Mouse (Mus musculus): ENCODE results near the gene Cops2. TPM values are rescaled to one million over a fixed set of nuclear protein-coding genes. Genes with fewer than 3 reads are reported as not detected.

Cops2 gene
- polyA plus RNA-seq, 1 experiment from 2014 or later: 36.8 TPM

DNA sequence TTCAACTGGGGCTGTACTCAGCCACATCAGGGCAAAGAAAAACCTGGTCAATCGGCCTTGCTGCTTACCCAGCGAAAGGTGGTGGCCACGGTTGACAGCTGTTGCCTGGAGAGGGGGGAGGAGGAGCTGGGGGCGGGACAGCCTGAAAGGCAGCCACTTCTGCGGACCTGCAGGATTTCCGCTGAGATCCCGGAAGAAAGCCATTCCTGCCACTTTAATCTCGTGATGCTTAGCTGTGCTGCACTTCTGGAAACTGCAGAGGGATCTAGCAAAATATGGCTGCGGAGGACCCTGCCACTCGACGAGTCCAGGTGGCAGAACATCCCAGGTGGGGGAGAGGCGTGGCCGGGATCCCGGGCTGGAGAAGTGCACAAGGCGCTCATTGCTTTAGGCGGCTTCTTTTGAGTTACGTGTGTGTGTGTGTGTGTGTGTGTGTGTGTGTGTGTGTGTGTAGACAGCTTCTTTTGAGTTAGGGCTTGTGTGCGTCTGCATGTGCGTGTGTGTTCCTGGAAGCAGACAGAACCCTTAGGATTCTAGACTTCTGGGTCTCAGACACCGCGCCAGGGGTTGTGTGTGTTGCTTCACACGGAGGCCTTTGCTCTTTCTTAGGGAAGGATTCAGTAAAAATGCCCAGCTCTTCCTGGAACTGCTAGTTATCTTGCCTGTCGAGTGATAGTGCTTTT is 7.3 kb upstream of the Cops2 start:
- Histone ChIP-seq H3K9me3 (ENCODE audit: control insufficient read depth, low read length) (no peaks in the 10 kb centered on the region), H3K27ac (replicated peaks) (peak overlapping the region; percentile 78; the same call in 1 of the 2 replicates), H3K4me1 (replicated peaks; ENCODE audit: control insufficient read depth, insufficient read depth) (no peaks in the 10 kb centered on the region; the same call in 1 of the 2 replicates), H3K4me3 (ENCODE audit: low read depth, low read length) (peak overlapping the region; percentile 65), H3K27me3 (ENCODE audit: control insufficient read depth, insufficient read depth, low read length) (no peaks in the 10 kb centered on the region), H3K9ac (ENCODE audit: low read length) (peak overlapping the region; percentile 65), H3K4me2 (replicated peaks; ENCODE audit: low read depth) (peak overlapping the region; percentile 63), H3K36me3 (ENCODE audit: control insufficient read depth, insufficient read depth, low read length) (no peaks in the 10 kb centered on the region)
- 3% methylated on average over 23 of the region's 23 CpGs for WGBS
- ATAC-seq (ENCODE audit: low FRiP score, low TSS enrichment) (peak; percentile 95), DNase-seq (ENCODE audit: low spot score) (peak; percentile 87)
- TF ChIP-seq EP300 (optimal IDR thresholded peaks at IDR 0.05) (no peak), CTCF (IDR thresholded peaks at IDR 0.05; ENCODE audit: low read depth) (no peak)

DNA sequence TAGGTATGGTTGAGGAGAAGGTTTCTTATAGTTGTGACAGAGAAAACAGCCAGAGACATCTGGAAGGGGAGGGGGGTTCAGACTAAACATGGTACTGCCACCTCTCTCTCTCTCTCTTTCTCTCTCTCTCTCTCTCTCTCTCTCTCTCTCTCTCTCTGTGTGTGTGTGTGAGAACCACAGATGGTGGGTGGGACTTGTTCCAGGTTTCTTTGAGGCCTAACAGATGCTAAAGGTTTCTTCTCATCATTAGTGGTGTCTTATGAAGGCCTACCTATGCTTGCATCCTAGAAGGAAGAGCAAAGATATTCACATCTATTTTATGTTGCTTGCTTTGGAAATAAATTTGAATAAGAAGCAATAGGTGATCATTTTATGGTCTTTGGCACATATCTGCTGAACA is 6.6 kb upstream of the Cops2 start:
- ATAC-seq (ENCODE audit: low FRiP score, low TSS enrichment): no peak
- Histone ChIP-seq H3K27ac (replicated peaks) (no peak overlapping the region; the same call in 1 of the 2 replicates), H3K4me1 (replicated peaks; ENCODE audit: control insufficient read depth, insufficient read depth) (no peaks in the 10 kb centered on the region; the same call in 1 of the 2 replicates), H3K36me3 (ENCODE audit: control insufficient read depth, insufficient read depth, low read length) (no peaks in the 10 kb centered on the region), H3K9me3 (ENCODE audit: control insufficient read depth, low read length) (no peaks in the 10 kb centered on the region), H3K4me2 (replicated peaks; ENCODE audit: low read depth) (peak overlapping the region; percentile 63), H3K27me3 (ENCODE audit: control insufficient read depth, insufficient read depth, low read length) (no peaks in the 10 kb centered on the region), H3K9ac (ENCODE audit: low read length) (no peak overlapping the region), H3K4me3 (ENCODE audit: low read depth, low read length) (peak overlapping the region; percentile 65; the same call in 1 of the 2 replicates)
- DNase-seq (ENCODE audit: low spot score): no peak
- TF ChIP-seq CTCF (IDR thresholded peaks at IDR 0.05; ENCODE audit: low read depth) (no peak), EP300 (optimal IDR thresholded peaks at IDR 0.05) (no peak)

DNA sequence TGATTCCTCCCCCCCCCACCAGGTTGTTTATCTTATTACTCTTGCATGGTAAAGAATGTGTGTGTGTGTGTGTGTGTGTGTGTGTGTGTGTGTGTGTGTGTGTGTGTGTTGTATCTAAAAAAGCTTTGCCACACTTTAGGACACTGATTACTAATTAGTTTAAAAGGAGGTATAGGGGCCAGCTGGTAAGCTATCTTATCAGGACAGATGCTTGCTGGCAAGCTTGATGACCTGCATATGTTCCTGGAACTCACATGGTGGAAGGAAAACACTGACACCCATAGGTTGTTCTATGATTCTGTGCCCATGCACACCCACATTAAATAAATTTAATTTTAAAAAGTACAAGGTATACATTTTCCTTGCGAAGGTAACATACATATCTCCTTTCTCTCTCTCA is 5.6 kb upstream of the Cops2 start:
- Histone ChIP-seq H3K4me1 (replicated peaks; ENCODE audit: control insufficient read depth, insufficient read depth) (no peaks in the 10 kb centered on the region; the same call in 1 of the 2 replicates), H3K27ac (replicated peaks) (no peak overlapping the region), H3K4me2 (replicated peaks; ENCODE audit: low read depth) (no peak overlapping the region), H3K9me3 (ENCODE audit: control insufficient read depth, low read length) (no peaks in the 10 kb centered on the region), H3K27me3 (ENCODE audit: control insufficient read depth, insufficient read depth, low read length) (no peaks in the 10 kb centered on the region), H3K9ac (ENCODE audit: low read length) (no peak overlapping the region), H3K36me3 (ENCODE audit: control insufficient read depth, insufficient read depth, low read length) (no peaks in the 10 kb centered on the region), H3K4me3 (ENCODE audit: low read depth, low read length) (no peak overlapping the region)
- 82% methylated on average over 1 of the region's 1 CpGs for WGBS
- TF ChIP-seq CTCF (IDR thresholded peaks at IDR 0.05; ENCODE audit: low read depth) (no peak), EP300 (optimal IDR thresholded peaks at IDR 0.05) (no peak)
- no peak for DNase-seq (ENCODE audit: low spot score)
- no peak for ATAC-seq (ENCODE audit: low FRiP score, low TSS enrichment)

DNA sequence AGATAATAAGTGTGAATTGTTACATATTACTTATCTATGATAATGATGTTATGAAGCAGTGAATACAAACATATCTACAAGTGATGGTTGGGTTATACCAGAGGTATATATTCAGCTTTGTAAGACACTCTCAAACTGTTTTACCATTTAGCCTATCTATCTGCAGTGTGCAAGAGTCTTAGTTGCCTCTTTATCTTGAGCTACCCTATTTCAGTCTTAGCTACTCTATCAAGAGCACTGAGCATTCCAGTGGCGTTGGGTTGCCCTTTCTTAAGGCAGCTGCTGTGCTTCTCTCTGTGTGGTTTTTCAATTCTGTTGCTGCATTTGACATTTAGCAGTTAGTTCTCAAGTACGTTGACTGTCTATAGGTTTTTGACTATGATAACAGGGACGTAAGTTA is 4.9 kb upstream of the Cops2 start:
- DNase-seq (ENCODE audit: low spot score) (no peak), ATAC-seq (ENCODE audit: low FRiP score, low TSS enrichment) (no peak)
- Histone ChIP-seq H3K9ac (ENCODE audit: low read length) (no peak overlapping the region), H3K27ac (replicated peaks) (no peak overlapping the region), H3K9me3 (ENCODE audit: control insufficient read depth, low read length) (no peaks in the 10 kb centered on the region), H3K4me3 (ENCODE audit: low read depth, low read length) (no peak overlapping the region), H3K27me3 (ENCODE audit: control insufficient read depth, insufficient read depth, low read length) (no peaks in the 10 kb centered on the region), H3K4me2 (replicated peaks; ENCODE audit: low read depth) (no peak overlapping the region), H3K36me3 (ENCODE audit: control insufficient read depth, insufficient read depth, low read length) (no peaks in the 10 kb centered on the region), H3K4me1 (replicated peaks; ENCODE audit: control insufficient read depth, insufficient read depth) (no peaks in the 10 kb centered on the region; the same call in 1 of the 2 replicates)
- 84% methylated on average over 3 of the region's 3 CpGs for WGBS
- no peak for TF ChIP-seq CTCF (IDR thresholded peaks at IDR 0.05; ENCODE audit: low read depth)

DNA sequence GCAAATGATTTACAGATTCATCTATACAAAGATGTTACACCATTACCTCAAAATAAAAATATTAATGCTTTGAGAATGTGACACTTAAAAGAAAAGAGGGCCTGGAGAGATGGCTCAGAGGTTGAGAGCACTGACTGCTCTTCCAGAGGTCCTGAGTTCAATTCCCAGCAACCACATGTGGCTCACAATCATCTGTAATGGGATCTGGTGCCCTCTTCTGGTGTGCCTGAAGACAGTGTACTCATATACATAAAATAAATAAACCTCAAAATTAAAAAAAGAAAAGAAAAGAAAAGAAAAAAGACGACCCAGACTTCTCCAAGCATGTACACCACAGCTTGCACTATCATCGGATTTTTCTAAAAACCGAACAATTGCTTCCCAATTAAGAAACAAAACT is 1.2 kb downstream of the Cops2 start:
- Histone ChIP-seq H3K4me2 (replicated peaks; ENCODE audit: low read depth) (peak overlapping the region; percentile 65), H3K36me3 (ENCODE audit: control insufficient read depth, insufficient read depth, low read length) (no peaks in the 10 kb centered on the region), H3K4me1 (replicated peaks; ENCODE audit: control insufficient read depth, insufficient read depth) (no peaks in the 10 kb centered on the region), H3K4me3 (ENCODE audit: low read depth, low read length) (peak overlapping the region; percentile 98), H3K27me3 (ENCODE audit: control insufficient read depth, insufficient read depth, low read length) (no peaks in the 10 kb centered on the region), H3K9me3 (ENCODE audit: control insufficient read depth, low read length) (no peaks in the 10 kb centered on the region), H3K27ac (replicated peaks) (no peak overlapping the region), H3K9ac (ENCODE audit: low read length) (no peak overlapping the region)
- no peak for ATAC-seq (ENCODE audit: low FRiP score, low TSS enrichment)
- peak; percentile 42 for TF ChIP-seq CTCF (IDR thresholded peaks at IDR 0.05; ENCODE audit: low read depth)
- TF ChIP-seq EP300 (optimal IDR thresholded peaks at IDR 0.05): no peak
- 33% methylated on average over 3 of the region's 3 CpGs for WGBS
- DNase-seq (ENCODE audit: low spot score): no peak

DNA sequence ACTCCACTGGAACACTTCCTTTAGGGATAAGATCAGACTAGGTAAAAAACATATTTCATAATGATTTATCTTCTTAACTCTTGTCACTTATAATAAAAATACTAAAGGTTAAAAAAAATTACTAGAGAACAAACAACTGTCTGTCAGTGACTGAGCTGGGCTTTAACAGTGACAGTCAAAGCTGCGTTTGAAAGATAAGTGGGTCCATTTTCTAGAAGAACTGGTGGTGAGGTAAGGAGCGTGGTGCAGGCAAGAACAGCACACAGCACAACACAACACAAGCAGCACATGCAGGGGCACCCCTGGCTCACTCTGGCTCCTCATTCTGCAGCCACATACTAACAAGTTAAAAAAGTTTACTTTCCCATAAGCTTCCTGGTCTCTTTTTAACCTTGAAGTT is 7.7 kb downstream of the Cops2 start:
- Histone ChIP-seq H3K4me3 (ENCODE audit: low read depth, low read length) (no peak overlapping the region), H3K4me1 (replicated peaks; ENCODE audit: control insufficient read depth, insufficient read depth) (no peaks in the 10 kb centered on the region), H3K27me3 (ENCODE audit: control insufficient read depth, insufficient read depth, low read length) (no peaks in the 10 kb centered on the region), H3K4me2 (replicated peaks; ENCODE audit: low read depth) (no peak overlapping the region), H3K36me3 (ENCODE audit: control insufficient read depth, insufficient read depth, low read length) (peaks cover 4% of the 10 kb centered on the region; the same call in 1 of the 2 replicates), H3K9me3 (ENCODE audit: control insufficient read depth, low read length) (no peaks in the 10 kb centered on the region), H3K9ac (ENCODE audit: low read length) (no peak overlapping the region), H3K27ac (replicated peaks) (no peak overlapping the region)
- DNase-seq (ENCODE audit: low spot score) (no peak), ATAC-seq (ENCODE audit: low FRiP score, low TSS enrichment) (no peak)
- no peak for TF ChIP-seq CTCF (IDR thresholded peaks at IDR 0.05; ENCODE audit: low read depth)
- TF ChIP-seq EP300 (optimal IDR thresholded peaks at IDR 0.05): no peak
- 63% methylated on average over 2 of the region's 2 CpGs for WGBS

All from stomach, postnatal 0 days (tissue).